Mouse (Mus musculus): Measurements from ENCODE around the gene Me3.

GRCm38 (mm10) chr7:89781391-89781790 lies 149.2 kb downstream of the Me3 start:
- TF ChIP-seq CTCF (IDR thresholded peaks at IDR 0.05; ENCODE audit: control insufficient read depth, insufficient read depth, low read length) (no peak), POLR2A (IDR thresholded peaks at IDR 0.05; ENCODE audit: borderline replicate concordance, control insufficient read depth, low read depth, low read length) (no peak)

Measured in bone marrow, adult 2 months (tissue).